Mouse (Mus musculus) naive thymus-derived CD4-positive, alpha-beta T cell, adult 2 months (primary cell): ENCODE measurements around the gene Numbl.
A peak's percentile ranks its signal among the peaks of the same experiment; 100 is the strongest.

Experiments used
- DNase-seq: peaks from one replicate; pipeline ENCODE4 v3.0.0-alpha.2; 2011; ENCODE audit warnings: low read depth

The Numbl gene

DNA sequence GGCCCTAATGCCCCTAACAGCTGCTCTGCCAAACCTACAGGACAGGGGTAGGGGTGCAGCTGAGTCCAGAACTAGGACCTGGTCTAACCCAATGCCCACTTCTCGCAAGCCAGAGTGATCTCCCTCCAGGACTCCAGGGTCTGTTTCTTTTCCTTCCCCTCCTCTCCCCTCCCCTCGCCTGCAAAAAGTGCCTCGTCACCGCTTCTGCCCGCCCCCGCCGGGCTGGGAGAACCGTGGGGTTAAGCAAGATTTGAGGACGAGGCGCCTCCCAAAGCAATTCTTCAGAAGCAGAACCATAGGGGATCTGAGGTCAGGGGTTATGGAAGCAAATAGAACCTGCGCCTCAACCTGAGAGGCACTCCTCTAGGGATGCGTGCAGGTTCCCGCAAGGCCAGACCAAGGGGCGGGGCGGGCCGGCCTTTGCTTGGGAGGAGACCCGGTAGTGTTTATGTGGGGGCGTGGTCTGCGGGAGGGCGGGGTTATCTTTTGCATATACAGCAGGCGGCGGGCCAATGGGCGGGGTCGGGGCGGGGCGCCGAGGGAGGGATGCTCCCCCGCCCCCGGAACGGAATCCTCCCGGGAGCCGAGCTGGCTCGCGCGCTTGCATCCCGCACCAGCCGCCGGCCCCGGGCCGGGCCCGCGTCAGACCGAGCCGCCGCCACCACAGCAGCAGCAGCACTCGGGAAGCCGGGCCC lies at the start of gene Numbl:
Numbl (plus strand) TSS at position 229 of the 695 bp plus-strand sequence.
- peak; percentile 94 for DNase-seq

GRCm38 (mm10) chr7:27212626-27213025 lies 45.6 kb upstream of the Numbl start:
- DNase-seq: no peak

DNA sequence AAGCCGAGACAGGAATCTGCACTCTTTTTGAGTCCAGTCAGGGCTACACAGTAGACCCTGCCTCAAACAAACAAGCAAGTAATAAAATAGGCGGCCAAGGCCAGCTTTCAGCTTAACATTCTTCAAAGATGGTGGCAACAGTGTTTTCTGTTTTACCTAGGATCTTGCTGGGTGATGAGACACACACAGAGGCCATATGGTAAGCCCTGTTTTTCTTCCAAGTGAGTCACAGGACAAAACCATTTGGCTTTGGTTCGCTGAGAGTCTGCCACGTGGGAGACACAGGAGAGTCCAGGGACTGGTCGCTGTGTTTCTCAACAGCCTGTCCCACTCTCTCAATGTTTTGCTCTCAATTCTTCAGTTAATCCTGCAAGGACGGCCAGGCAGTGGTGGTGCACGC lies 39.6 kb upstream of the Numbl start:
- DNase-seq: no peak

GRCm38 (mm10) chr7:27219937-27220336 lies 38.3 kb upstream of the Numbl start:
- DNase-seq: no peak

DNA sequence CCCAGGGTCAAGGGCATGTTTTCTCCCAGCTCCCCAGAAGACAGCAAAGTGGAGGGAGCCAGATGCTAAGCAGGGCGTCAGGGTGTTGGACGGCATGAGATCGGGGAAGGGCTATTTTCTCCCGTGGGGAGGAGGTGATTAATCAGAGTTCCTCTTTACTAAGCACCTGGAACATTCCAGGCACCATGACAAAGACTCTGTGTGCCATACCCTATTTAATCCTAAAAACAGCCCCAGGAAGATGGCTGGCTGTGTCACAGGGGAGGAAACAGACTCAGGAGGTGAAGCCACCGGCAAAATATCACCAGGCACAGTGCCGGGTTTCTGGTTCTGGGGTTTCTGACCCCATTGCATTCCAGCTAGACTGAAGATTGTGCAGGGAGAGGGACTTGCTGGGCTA lies 36.3 kb upstream of the Numbl start:
- no peak for DNase-seq

DNA sequence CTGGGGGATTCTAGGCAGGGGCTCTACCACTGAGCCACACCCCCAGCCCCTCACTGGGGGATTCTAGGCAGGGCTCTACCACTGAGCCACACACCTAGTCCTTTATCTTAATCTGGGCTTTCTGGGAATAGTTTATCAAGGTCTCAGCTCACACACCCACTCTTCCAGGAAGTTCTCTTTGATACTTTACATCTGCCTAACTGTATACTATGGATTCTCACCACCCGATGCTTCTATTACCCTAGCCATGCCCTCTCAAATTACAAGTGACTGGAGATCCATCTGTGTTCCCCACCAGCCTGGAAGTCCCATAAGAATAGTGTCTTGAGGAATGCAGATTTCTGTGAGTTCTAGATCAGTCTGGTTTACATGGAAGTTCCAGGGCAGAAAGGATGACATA lies 35.7 kb upstream of the Numbl start:
- no peak for DNase-seq

DNA sequence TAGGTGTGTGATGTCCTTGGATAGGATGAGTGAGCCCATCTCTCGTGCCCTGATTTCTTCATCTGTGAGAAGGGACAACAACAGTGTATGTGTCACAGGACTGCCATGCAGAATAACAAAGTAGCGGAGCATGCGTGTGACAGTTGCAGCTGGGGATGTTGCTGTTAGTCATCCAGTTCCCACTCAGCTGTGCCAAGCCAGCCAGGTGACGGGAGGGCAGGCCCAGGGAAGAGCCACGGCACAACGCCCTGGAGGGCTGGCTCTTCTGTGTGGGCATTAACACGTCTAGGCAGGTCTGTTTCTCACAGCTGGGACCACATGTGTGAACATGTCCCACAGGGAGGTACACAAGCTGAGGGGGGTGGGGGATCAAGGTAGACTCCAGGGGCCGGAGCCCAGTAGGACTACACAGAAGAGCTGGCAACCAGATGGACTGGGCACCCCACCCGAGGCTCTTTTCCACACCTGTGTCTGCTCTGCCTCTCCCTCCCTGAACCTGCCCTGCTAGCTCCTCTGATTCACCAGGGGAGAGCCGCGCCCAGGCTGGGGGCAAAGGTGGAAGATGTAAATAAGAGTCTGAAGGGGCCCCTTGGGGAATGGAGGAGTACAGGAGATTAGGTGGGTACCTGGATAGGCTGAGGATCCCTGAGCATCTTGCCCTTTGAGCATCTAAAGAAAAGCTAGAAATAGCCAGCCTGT lies 33.2 kb upstream of the Numbl start:
- DNase-seq: no peak

- no peak for DNase-seq
These were observed 31.0 kb upstream of the Numbl start for GRCm38 (mm10) chr7:27227276-27227675.

- DNase-seq: peak; percentile 35
These were observed 30.6 kb upstream of the Numbl start for GRCm38 (mm10) chr7:27227676-27228075.

GRCm38 (mm10) chr7:27228281-27228821 lies 29.9 kb upstream of the Numbl start, which contains the start of gene Itpkc:
Itpkc (minus strand) TSS chr7:27228661.
- peak; percentile 96 for DNase-seq

DNA sequence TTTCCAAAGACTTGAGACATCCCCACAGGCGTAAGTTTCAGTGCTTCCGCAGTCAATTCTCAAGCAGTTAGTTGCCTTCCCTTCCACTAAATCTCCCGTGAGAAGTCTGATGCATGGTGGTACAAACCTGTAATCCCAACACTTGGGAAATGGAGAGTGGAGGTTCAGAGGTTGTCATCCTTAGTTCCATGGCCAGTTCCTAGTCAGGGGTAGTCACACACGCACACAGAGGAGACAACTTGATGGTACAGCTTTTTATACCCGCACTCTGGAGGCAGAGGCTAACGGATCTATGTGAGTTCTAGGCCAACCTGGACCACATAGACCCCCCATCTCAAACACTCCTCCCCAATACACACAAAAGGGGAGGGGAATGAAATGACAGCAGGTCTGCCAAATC lies 29.4 kb upstream of the Numbl start:
- DNase-seq: no peak

- peak; percentile 60 for DNase-seq
These were observed 27.5 kb upstream of the Numbl start for GRCm38 (mm10) chr7:27230781-27231180.

- no peak for DNase-seq
These were observed 26.4 kb upstream of the Numbl start for GRCm38 (mm10) chr7:27231693-27232331.

- peak; percentile 94 for DNase-seq
These were observed 25.4 kb upstream of the Numbl start, which contains the start of gene Coq8b for GRCm38 (mm10) chr7:27232781-27233281. Coq8b (plus strand) TSS chr7:27233023.

DNA sequence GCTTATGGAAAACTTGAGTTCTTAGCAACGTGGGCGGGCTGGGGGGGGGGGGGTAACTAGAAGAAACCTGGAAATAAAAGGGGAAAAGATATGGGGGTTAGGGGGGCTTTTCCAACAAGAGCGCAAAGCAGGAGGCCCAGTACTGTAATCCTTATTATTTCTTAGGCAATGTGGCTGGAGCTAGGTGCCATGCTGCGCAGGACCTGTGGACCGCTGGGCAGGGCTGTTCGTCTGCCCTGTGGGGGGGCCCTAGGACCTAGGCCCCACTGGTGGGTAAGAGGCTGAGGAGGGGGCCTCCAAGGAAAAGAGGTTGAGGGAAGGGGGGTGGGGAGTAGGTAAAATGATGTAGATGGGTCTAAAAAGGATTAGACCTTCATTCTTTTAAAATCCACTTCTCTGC lies 24.9 kb upstream of the Numbl start:
- DNase-seq: no peak

DNA sequence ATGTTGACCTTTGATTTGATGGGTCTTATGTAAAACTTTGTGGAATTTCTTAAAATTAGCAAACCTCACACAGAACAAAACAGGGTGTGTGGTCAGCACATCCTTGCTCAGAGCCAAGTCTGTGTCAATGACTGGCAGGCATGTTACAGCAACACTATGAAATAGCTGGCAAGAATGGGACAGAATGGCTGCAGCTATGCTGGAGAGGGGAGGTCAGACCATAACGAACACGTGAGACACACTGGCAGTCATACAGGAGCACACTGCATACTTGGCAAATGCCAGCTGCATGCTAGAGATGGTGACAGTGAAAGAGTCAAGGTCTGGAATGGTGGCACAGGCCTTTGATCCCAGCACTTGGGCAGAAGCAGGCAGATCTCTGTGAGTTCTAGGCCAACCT lies 22.5 kb upstream of the Numbl start:
- DNase-seq: no peak

DNA sequence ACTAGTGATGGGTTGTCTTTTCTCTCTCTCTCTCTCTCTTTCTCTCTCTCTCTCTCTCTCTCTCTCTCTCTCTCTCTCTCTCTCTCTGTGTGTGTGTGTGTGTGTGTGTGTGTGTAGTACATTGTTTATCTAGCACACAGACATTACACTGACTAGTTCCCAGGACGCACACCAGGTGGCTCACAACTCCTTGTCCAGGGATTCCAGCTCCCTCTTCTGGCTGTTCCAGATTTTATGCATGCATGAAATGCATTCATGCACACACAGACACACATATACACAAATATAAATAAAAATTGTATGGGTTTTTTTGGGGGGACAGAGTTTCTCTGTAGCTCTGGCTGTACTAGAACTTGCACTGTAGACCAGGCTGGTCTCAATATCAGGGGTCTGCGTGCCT lies 20.7 kb upstream of the Numbl start:
- no peak for DNase-seq

- no peak for DNase-seq
These were observed 19.7 kb upstream of the Numbl start for GRCm38 (mm10) chr7:27238568-27238967.

DNA sequence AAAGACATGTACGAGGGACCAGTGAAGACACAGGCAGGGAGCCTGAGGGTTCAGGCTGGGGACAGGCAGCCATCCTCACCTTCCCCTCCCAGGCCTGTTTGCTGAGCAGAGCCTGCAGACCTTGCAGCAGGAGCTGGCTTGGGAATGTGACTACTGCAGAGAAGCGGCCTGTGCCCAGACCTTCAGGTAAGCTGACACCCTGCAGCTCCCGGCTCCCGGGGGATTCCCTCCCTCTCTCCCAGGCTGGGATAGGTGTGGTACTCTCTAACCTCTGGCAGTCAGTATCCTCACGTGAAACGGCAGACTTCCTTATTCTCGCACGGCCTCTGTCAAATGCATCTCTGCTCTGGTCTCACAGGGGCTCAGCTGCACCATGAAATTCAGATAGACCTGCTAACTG lies 15.0 kb upstream of the Numbl start:
- DNase-seq: no peak

- DNase-seq: peak; percentile 67
These were observed 14.1 kb upstream of the Numbl start for GRCm38 (mm10) chr7:27244088-27244487.

- DNase-seq: peak; percentile 46
These were observed 9.1 kb upstream of the Numbl start for GRCm38 (mm10) chr7:27249146-27249545.

GRCm38 (mm10) chr7:27249928-27250327 lies 8.3 kb upstream of the Numbl start:
- DNase-seq: no peak

- DNase-seq: no peak
These were observed 6.3 kb upstream of the Numbl start for GRCm38 (mm10) chr7:27251946-27252345.
